Mouse (Mus musculus) thymus, adult 2 months (tissue): ENCODE results near the gene Farsb.

Experiments
- CTCF ChIP-seq: fragments of 200-500 bp; IDR thresholded peaks from 2 replicates; pipeline ENCODE4 v1.5.1; 2012; ENCODE audit warnings: mild to moderate bottlenecking, control low read depth, low read length, moderate library complexity, borderline replicate concordance; ENCODE audit not compliant: control insufficient read depth, poor library complexity, insufficient read depth; ENCODE audit errors: extremely low read depth
- POLR2A ChIP-seq: fragments of 200-500 bp; IDR thresholded peaks from 2 replicates; pipeline ENCODE4 v1.6.1; 2012; ENCODE audit warnings: mild to moderate bottlenecking, low read length, control low read depth, moderate library complexity; ENCODE audit not compliant: control insufficient read depth, poor library complexity, insufficient read depth; ENCODE audit errors: extremely low read depth

- TF ChIP-seq CTCF: no peak
- no peak for TF ChIP-seq POLR2A
Observed at GRCm38 (mm10) chr1:78502527-78502926, 13.8 kb upstream of the Farsb start.
